Mouse (Mus musculus) limb, embryonic 13.5 days (tissue): ENCODE measurements around the gene Specc1l. TPM values are rescaled to one million over a fixed set of nuclear protein-coding genes. Genes with fewer than 3 reads are reported as not detected.
"Not testable (repeated sequence)": the region's sequence is repeated elsewhere in the genome, so short reads cannot be mapped to it uniquely, and the experiment has no call there.

Source experiments
- ATAC-seq: fragments of 200-750 bp; cut with Nextera tagmentation; 2 replicates; pipeline ENCODE4 v1.8.0; 2017; ENCODE audit warnings: low read depth, moderate number of reproducible peaks, moderate TSS enrichment; ENCODE audit not compliant: low FRiP score
- H3K27ac ChIP-seq: fragments of 300-500 bp; sonication (generic); 2 replicates; pipeline ENCODE4 v1.5.1; 2015; ENCODE audit warnings: inconsistent platforms, mild to moderate bottlenecking, moderate library complexity
- H3K27me3 ChIP-seq: fragments of 300-500 bp; sonication (generic); 2 replicates; pipeline ENCODE4 v1.6.1; 2015; ENCODE audit warnings: mild to moderate bottlenecking, inconsistent platforms
- H3K36me3 ChIP-seq: fragments of 300-500 bp; sonication (generic); 2 replicates; pipeline ENCODE4 v1.6.1; 2015; ENCODE audit warnings: inconsistent platforms, mild to moderate bottlenecking, moderate library complexity
- H3K4me1 ChIP-seq: fragments of 300-500 bp; sonication (generic); 2 replicates; pipeline ENCODE4 v1.6.1; 2015; ENCODE audit warnings: inconsistent platforms
- H3K4me2 ChIP-seq: fragments of 300-500 bp; sonication (generic); replicated peaks from 2 replicates; pipeline ENCODE4 v1.6.1; 2015; ENCODE audit warnings: inconsistent platforms, mild to moderate bottlenecking, moderate library complexity
- H3K4me3 ChIP-seq: fragments of 300-500 bp; sonication (generic); 2 replicates; pipeline ENCODE4 v1.5.1; 2015; ENCODE audit warnings: moderate library complexity, mild to moderate bottlenecking, inconsistent platforms
- H3K9ac ChIP-seq: fragments of 300-500 bp; sonication (generic); 2 replicates; pipeline ENCODE4 v1.6.1; 2015; ENCODE audit warnings: mild to moderate bottlenecking, inconsistent platforms
- H3K9me3 ChIP-seq: fragments of 300-500 bp; sonication (generic); 2 replicates; pipeline ENCODE4 v1.6.1; 2016; ENCODE audit warnings: inconsistent platforms
- WGBS: fragments of 180-500 bp; shearing (Covaris S2); methylation state at CpG from one replicate; pipeline ENCODE4 v1.1.7; 2015; 5-methylcytosine and 5-hydroxymethylcytosine counted together
- polyA plus RNA-seq: library from polyadenylated mRNA; unstranded; fragments of >200 nt; fragmentation: Nextera tagmentation; extraction: Ambion mirVana; gene quantifications from 2 replicates; pipeline ENCODE4 v1.2.1, GENCODE M21; 2015

Specc1l gene
- polyA plus RNA-seq, 1 experiment from 2014 or later: 39.4 TPM

DNA sequence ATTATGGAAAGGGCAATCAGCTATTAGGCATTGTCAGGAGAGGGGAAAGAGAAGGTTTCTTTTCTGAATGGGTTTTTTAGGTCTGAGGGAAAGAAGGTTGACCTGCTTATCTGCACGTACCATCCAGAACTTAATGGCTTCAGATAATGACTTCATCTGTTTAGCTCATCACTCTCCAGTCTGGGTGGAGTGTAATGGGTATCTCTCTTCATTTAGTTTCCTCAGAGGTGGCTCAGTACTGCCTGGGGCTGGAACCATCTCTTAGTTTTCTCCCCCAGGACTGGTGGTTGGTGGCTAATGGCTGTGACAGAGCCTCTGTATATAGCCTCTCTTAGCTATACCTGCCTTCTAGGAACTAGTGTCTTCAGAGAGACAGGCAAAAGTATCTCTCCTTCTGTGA, 79.5 kb downstream of the Specc1l start:
- no peak overlapping the region for H3K9ac ChIP-seq
- 80% methylated on average over 1 of the region's 1 CpGs for WGBS
- H3K36me3 ChIP-seq: peaks cover 60% of the 10 kb centered on the region
- H3K27ac ChIP-seq: no peak overlapping the region
- H3K4me2 ChIP-seq: no peak overlapping the region
- no peaks in the 10 kb centered on the region for H3K9me3 ChIP-seq
- ATAC-seq: no peak
- no peaks in the 10 kb centered on the region for H3K27me3 ChIP-seq
- no peak overlapping the region for H3K4me3 ChIP-seq
- H3K4me1 ChIP-seq: peaks cover 6% of the 10 kb centered on the region

DNA sequence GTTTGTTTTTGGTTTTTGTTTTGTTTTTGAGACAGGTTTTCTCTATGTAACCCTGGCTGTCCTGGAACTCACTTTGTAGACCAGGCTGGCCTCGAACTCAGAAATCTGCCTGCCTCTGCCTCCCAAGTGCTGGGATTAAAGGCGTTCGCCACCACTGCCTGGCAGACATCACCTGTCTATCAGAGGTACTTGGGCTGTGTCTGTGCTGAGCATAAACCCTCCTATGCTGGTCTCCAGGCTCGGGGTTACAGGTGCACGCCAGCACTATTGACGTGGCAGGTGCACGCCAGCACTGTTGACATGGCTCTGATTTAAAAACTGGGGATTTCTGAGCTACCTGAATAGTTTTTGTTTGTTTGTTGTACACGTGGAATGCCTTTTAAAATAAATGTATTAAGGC, 80.3 kb downstream of the Specc1l start:
- H3K27me3 ChIP-seq, H3K27ac ChIP-seq, ATAC-seq, H3K4me3 ChIP-seq, H3K4me1 ChIP-seq, H3K4me2 ChIP-seq, H3K9me3 ChIP-seq, H3K9ac ChIP-seq: not testable (repeated sequence)
- peaks cover 66% of the 10 kb centered on the region for H3K36me3 ChIP-seq
- 93% methylated on average over 8 of the region's 8 CpGs for WGBS

DNA sequence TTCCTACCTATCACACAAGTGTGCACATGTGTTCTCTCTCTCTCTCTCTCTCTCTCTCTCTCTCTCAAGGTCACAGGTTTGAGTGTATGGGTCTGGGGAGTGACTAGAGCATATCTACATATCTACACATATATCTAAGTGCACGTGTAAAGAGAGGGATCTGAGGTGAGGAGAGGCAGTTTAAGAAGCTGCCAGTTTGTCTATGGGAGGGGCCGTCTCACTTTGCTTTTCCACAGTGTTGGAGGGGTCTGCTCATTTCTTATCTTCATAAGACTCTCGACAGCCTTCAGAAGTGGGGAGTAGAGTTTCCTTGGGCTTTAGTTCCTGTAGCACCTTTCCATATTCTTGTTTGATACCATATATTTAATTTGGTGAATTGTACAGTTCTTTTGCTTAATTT, 81.4 kb downstream of the Specc1l start:
- H3K9me3 ChIP-seq: no peaks in the 10 kb centered on the region
- WGBS: 85% methylated on average over 3 of the region's 3 CpGs
- H3K4me2 ChIP-seq: no peak overlapping the region
- no peak overlapping the region for H3K4me3 ChIP-seq
- peaks cover 6% of the 10 kb centered on the region for H3K4me1 ChIP-seq
- H3K9ac ChIP-seq: no peak overlapping the region
- H3K27ac ChIP-seq: no peak overlapping the region
- no peaks in the 10 kb centered on the region for H3K27me3 ChIP-seq
- no peak for ATAC-seq
- peaks cover 69% of the 10 kb centered on the region for H3K36me3 ChIP-seq

DNA sequence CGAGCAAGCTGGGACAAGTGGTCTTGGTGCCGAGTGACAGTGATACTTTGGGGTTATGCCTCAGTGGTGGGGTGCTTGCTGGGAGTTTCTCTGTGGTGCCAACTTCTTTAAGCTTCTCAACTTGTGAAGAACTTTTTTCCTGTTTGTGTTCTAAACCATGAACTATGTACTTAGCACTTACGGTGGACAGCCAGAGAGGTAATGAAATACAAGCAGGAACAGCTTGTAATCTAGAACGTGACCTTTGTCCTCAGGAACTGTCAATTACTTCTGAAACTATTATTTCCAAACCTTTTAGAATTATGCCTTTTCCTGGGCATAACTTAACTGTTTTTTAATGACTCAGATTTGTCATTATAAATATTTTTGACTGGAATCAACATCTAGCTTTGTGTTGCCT, 82.5 kb downstream of the Specc1l start:
- 67% methylated on average over 4 of the region's 4 CpGs for WGBS
- H3K4me2 ChIP-seq: no peak overlapping the region
- H3K4me1 ChIP-seq: peaks cover 12% of the 10 kb centered on the region
- no peak overlapping the region for H3K4me3 ChIP-seq
- ATAC-seq: no peak
- no peak overlapping the region for H3K27ac ChIP-seq
- peaks cover 70% of the 10 kb centered on the region for H3K36me3 ChIP-seq
- H3K27me3 ChIP-seq: no peaks in the 10 kb centered on the region
- H3K9me3 ChIP-seq: no peaks in the 10 kb centered on the region
- no peak overlapping the region for H3K9ac ChIP-seq

DNA sequence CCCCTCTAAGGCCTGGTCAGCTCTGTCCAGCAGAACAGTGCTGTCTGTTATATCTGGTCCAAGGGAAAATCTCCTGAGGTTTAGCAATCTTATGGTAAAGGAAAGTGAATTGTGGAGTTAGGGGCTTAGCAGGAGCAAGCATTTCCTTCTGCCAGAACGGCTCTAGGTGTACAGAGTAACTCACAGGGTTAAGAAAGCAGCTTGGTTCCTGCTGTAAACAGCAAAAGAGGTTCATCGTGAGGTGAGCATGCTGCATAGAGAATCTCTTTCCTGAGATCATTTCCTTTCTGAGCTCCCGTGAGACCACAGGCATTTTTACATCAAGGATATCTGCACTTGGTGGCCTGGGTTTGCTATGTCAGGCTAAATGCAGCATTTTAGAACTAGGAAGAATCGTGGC, 83.1 kb downstream of the Specc1l start:
- no peak overlapping the region for H3K4me3 ChIP-seq
- H3K4me2 ChIP-seq: no peak overlapping the region
- H3K36me3 ChIP-seq: peaks cover 70% of the 10 kb centered on the region
- H3K9ac ChIP-seq: no peak overlapping the region
- WGBS: 56% methylated on average over 4 of the region's 4 CpGs
- no peaks in the 10 kb centered on the region for H3K27me3 ChIP-seq
- H3K4me1 ChIP-seq: peaks cover 18% of the 10 kb centered on the region
- 0 out of 2 replicates have a peak, but pooled peaks have one; percentile 32 for ATAC-seq
- H3K27ac ChIP-seq: no peak overlapping the region
- no peaks in the 10 kb centered on the region for H3K9me3 ChIP-seq

DNA sequence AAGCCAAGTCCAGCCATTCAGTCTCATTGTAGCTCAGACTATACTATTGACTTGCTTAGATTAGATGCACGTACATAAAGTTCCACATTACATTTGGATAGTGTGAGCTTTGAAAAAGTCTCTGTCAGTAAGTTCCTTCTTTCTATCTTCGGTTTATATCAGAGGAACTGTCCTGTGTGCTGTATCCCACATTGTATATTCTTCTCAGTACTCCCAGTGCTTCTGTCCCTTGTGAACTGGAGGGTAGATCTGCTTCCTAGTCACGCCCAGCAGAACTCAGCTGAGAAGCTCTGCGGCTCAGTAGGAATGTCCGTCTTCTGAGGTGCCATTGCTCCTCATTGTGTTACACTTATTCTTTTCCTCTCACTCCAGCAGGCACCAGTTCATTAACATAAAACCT, 86.7 kb downstream of the Specc1l start:
- 93% methylated on average over 5 of the region's 5 CpGs for WGBS
- no peak overlapping the region for H3K27ac ChIP-seq
- H3K9ac ChIP-seq: no peak overlapping the region
- no peak overlapping the region for H3K4me2 ChIP-seq
- no peaks in the 10 kb centered on the region for H3K27me3 ChIP-seq
- ATAC-seq: no peak
- peaks cover 83% of the 10 kb centered on the region for H3K36me3 ChIP-seq
- H3K4me3 ChIP-seq: no peak overlapping the region
- H3K9me3 ChIP-seq: no peaks in the 10 kb centered on the region
- H3K4me1 ChIP-seq: peaks cover 18% of the 10 kb centered on the region

DNA sequence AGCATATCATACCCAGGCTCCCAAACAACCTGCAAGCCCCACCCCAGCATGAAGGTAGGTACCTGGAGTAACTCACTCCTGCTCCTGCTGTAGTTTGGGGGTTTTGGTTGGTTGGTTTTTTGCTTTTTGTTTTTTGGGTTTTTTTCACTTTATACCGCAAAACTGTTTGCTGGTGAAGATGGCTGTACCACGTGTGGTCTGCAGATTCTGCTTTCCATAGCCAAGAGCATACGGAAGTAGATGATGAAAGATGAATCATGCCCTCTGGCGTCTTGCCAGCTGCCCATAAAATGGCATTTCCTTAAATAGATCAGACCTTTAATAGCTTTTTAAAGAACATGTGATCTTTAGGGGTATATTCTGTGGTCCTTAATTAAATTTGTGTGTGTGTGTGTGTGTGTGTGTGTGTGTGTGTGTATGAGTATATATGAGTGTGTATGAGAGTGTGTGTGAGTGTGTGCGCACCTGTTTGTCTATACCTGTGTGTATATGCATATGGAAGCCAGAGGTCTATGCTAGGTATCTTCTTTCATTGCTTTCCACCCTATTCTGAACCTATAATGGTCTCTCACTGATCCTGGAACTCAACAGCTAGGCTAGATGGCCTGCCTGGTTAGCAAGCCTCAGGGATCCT, 88.0 kb downstream of the Specc1l start:
- H3K4me3 ChIP-seq: no peak overlapping the region
- no peaks in the 10 kb centered on the region for H3K27me3 ChIP-seq
- H3K36me3 ChIP-seq: peaks cover 86% of the 10 kb centered on the region
- H3K9me3 ChIP-seq: no peaks in the 10 kb centered on the region
- H3K9ac ChIP-seq: no peak overlapping the region
- 60% methylated on average over 5 of the region's 5 CpGs for WGBS
- ATAC-seq: no peak
- no peak overlapping the region for H3K27ac ChIP-seq
- peaks cover 15% of the 10 kb centered on the region for H3K4me1 ChIP-seq
- no peak overlapping the region for H3K4me2 ChIP-seq

DNA sequence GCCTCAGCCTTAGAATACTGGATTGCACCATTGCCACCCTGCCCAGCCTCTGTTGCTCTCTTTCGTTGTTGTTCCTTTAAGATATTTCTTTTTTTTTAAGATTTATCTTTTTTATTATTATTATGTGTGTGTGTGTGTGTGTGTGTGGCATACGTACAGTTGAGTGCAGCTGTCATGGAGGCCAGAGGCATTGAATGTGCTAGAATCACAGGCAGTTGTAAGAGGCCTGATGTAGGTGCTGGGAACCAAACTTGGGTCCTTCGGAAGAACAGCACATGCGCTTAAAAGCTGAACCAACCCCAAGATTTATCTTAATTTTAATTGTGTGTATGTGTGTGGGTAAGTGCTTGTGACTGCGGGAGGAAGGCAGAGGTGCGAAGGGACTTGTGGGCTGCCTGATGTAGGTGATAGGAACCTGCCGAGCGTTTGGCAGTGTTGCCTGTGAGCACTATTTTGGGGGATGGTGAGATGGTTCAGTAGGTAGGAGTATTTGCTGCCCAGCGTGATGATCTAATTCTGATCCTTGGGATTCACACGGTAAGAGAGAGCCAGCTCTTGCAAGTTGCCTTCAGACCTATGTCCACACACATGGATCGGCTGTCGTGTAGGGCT, 89.4 kb downstream of the Specc1l start:
- no peaks in the 10 kb centered on the region for H3K9me3 ChIP-seq
- H3K27ac ChIP-seq: no peak overlapping the region
- H3K4me3 ChIP-seq: no peak overlapping the region
- H3K27me3 ChIP-seq: no peaks in the 10 kb centered on the region
- peaks cover 12% of the 10 kb centered on the region; the same call in 1 of the 2 replicates for H3K4me1 ChIP-seq
- peaks cover 86% of the 10 kb centered on the region for H3K36me3 ChIP-seq
- no peak overlapping the region for H3K9ac ChIP-seq
- ATAC-seq: no peak
- H3K4me2 ChIP-seq: no peak overlapping the region
- WGBS: 95% methylated on average over 12 of the region's 12 CpGs

DNA sequence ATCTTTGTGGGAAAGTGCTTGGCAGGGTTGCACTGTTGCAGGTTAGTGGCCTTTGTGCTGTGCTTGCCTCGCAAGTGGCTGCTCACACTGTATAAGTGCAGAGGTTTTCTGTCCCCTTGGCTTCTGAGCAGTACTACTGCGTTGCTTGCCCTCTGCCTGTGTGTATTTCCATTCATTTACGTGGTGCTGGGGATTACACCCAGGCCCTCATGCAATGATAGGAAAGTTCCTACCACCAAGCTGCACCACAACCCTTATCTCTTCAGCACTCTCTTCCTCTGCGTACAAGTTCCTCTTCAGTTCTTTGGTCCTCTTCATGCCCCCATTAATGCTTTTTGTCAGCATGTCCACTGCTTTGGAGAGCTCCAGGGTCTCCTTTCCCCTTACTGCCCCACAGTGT, 90.1 kb downstream of the Specc1l start:
- Histone ChIP-seq H3K9me3 (no peaks in the 10 kb centered on the region), H3K4me1 (peaks cover 12% of the 10 kb centered on the region; the same call in 1 of the 2 replicates), H3K36me3 (peaks cover 89% of the 10 kb centered on the region), H3K9ac (no peak overlapping the region), H3K27me3 (no peaks in the 10 kb centered on the region), H3K27ac (no peak overlapping the region), H3K4me2 (no peak overlapping the region), H3K4me3 (no peak overlapping the region)
- WGBS: 94% methylated on average over 4 of the region's 4 CpGs
- no peak for ATAC-seq

DNA sequence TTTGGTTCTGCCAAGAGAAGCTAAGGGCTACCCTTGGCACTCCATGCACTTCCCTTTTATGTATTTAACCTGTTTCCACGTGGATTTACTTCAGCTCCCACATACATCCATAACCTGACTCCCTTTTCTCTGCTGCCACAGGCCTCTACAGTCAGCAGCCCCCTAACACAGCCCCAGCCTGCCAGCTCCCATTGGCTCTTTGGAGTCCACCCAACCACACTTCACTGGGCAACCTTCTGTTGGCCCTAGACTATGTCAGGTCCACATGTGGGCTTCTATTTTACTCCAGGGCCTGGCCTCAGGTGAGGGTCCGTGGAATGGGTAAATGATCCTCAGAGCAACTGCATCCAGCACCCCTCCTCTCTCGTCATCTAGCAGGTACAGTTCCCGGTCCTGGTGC, 90.7 kb downstream of the Specc1l start:
- WGBS: 90% methylated on average over 4 of the region's 4 CpGs
- Histone ChIP-seq H3K4me1 (peaks cover 12% of the 10 kb centered on the region; the same call in 1 of the 2 replicates), H3K4me2 (no peak overlapping the region), H3K27ac (no peak overlapping the region), H3K36me3 (peaks cover 89% of the 10 kb centered on the region), H3K4me3 (no peak overlapping the region), H3K9me3 (no peaks in the 10 kb centered on the region), H3K27me3 (no peaks in the 10 kb centered on the region), H3K9ac (no peak overlapping the region)
- ATAC-seq: no peak

DNA sequence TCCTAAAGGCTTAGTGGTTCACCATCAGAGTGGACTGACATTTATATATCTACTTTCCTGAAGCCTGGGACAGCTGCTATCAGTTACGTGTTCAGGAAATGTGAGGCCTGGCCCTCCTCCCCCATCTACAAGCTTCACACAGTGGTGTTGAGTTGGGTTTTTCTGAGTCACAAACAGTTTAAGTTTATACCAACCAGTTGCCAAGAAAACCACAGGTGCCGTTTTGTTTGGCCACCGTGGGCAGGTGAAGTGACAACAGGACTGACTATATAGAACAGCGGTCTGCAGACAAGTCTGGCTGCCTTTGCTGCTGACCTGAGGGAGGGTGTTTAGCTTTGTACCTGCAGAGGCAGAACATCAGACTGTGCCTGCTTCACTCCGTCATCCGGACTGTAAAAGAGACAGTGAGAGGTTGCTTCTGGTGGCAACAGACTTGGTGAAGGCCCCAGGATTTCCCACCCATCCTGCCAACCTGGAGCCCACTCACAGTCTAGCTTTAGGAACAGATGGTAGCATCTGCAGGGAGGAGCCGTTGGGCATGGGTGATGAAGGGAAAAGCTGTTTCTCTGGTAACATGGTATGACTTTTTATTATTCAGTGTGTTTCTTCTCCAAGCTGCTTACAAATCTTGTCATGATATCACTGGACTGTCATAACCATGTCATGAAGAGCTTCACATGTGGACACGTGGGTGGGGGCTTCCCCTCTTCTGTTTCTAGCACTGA, 91.6 kb downstream of the Specc1l start:
- no peak overlapping the region for H3K4me2 ChIP-seq
- no peaks in the 10 kb centered on the region for H3K9me3 ChIP-seq
- H3K4me3 ChIP-seq: no peak overlapping the region
- no peak overlapping the region for H3K27ac ChIP-seq
- ATAC-seq: no peak
- WGBS: 85% methylated on average over 8 of the region's 8 CpGs
- no peak overlapping the region for H3K9ac ChIP-seq
- H3K27me3 ChIP-seq: no peaks in the 10 kb centered on the region
- H3K36me3 ChIP-seq: peaks cover 91% of the 10 kb centered on the region
- peaks cover 12% of the 10 kb centered on the region; the same call in 1 of the 2 replicates for H3K4me1 ChIP-seq

DNA sequence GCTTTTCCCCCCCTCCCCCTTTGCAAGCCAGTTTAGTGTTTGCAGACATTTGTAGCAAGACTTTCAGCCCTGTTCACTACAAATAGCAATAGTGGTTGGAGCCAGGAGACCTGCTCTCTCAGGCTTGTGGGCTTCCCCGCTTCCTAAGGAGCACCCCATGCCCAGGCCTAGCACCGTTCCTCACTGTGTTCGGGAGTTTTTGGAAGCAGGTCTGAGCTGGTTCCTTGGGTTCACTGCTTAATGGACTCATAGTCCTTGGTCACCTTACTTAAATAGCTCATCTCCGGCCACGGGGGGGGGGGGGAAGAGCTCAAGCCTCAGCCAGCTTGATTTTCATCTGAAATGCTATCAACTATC, 92.2 kb downstream of the Specc1l start:
- H3K9ac ChIP-seq: no peak overlapping the region
- H3K4me2 ChIP-seq: no peak overlapping the region
- WGBS: 100% methylated on average over 5 of the region's 5 CpGs
- peaks cover 91% of the 10 kb centered on the region for H3K36me3 ChIP-seq
- H3K27ac ChIP-seq: no peak overlapping the region
- no peaks in the 10 kb centered on the region for H3K9me3 ChIP-seq
- no peak for ATAC-seq
- H3K27me3 ChIP-seq: no peaks in the 10 kb centered on the region
- H3K4me1 ChIP-seq: peaks cover 9% of the 10 kb centered on the region; the same call in 1 of the 2 replicates
- H3K4me3 ChIP-seq: no peak overlapping the region
